Mouse (Mus musculus) large intestine, adult 2 months (tissue): ENCODE measurements around the gene Slc24a4. TPM values are rescaled to one million over a fixed set of nuclear protein-coding genes. Genes with fewer than 3 reads are reported as not detected.

Experiments
- DNase-seq: peaks from one replicate; pipeline ENCODE4 v3.0.0-alpha.2; 2012; ENCODE audit warnings: low read depth, low spot score
- WGBS: fragments of 180-500 bp; shearing (Covaris S2); methylation state at CpG from one replicate; pipeline ENCODE4 v1.1.7; 2018; 5-methylcytosine and 5-hydroxymethylcytosine counted together
- polyA plus RNA-seq: library from polyadenylated mRNA; depleted of rRNA; stranded (reverse); fragments of >200 nt; gene quantifications from 2 replicates; pipeline ENCODE4 v1.2.3, GENCODE M21; 2012; rRNA removed

The Slc24a4 gene
- 0.05 and 0.07 TPM in 2 replicates for polyA plus RNA-seq

DNA sequence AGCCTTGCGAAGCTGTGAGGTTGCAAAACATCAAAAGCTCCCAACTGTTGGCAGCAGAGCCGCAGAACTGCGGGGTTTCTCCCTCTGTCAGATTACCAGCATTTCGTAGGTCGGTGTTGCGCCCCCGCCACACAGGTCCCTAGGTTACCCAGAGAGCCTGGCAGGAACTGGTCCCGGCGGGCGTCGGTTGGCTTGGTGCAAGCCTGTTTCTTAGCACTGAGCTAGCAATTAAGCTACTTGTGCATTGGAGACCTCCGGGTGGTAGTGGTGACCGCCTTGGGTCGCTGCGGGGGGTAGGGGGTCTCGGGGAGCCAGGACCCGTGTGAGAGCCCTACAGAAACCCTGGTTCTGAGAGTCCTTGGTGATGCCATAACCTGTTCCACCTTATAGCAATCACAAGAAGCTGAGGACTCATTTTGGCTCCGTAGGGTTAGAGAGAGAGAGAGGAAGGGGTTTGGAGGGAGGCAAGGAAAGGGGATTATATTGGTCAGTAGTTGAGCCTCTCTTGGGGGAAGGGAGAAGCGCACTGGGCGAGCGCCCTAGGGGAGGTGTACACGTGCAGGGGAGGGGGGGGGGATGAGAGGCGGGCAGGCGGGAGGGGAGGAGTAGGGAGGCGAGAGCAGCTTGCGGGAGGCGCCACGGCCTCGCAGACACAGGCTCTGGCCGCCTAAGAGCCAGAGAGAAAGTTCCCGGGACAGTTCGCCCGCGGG, at the start of gene Slc24a4:
Slc24a4 (plus strand) TSS at position 653 of the 710 bp plus-strand sequence.
- DNase-seq: no peak

DNA sequence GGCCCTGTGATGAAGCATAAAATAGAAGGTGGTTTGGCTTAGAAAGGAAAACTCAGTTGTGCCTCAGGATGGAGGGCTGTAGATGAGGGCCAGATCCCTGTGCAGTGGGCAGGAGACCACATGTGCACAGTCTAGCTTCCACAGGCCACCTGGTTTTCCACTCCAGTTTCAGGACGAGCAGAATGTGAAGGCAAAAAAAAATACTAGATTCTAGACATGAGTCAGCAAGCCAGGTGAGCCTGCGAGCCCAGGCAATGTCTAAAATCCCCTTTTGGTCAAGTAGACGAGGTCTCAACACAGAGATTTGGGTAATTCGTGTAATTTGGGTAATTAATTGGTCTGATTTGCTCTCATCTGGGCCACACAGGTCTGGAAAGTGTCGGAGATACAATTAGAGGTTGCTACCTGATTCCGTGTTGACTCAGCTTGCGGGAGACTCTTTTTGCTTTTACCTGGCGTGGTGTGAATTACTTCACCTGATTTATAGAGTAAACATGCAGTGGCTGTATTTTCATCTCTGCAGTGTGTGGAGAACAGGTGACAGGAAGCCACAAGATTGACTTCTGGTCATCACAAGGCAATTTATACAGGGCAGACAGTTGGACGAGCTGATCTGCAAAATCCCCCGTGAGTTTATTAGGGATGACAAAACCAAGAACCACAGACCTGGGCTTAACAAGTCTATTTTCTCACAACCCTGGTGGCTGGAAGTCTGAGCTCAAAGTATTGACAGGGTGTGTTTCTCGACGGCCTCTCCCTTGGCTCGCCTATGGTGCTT, 45.7 kb upstream of the Slc24a4 start:
- WGBS: 37% methylated on average over 13 of the region's 13 CpGs
- no peak for DNase-seq

More for the DNA sequence above, at the start of gene Slc24a4:
- WGBS: 2% methylated on average over 30 of the region's 34 CpGs

DNA sequence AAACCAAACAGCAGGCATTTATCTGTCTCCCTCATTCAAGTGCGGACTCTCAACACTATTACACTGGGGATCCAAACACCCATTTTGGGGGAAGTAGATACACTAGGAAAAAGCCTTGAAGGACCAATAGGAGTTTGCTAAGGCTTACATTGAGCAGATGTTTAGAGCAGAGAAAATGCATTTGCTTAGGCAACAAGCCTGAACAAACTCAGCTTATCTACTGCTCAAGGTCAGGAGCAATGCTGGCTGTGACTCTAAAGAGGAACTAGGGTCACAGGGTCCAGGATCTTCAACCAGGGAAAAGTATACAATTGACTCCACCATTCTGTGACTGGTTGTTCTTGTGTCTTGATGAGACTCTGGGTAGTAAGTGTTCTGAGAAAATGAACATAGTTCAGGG, 38.0 kb upstream of the Slc24a4 start:
- 69% methylated on average over 1 of the region's 1 CpGs for WGBS
- DNase-seq: no peak

DNA sequence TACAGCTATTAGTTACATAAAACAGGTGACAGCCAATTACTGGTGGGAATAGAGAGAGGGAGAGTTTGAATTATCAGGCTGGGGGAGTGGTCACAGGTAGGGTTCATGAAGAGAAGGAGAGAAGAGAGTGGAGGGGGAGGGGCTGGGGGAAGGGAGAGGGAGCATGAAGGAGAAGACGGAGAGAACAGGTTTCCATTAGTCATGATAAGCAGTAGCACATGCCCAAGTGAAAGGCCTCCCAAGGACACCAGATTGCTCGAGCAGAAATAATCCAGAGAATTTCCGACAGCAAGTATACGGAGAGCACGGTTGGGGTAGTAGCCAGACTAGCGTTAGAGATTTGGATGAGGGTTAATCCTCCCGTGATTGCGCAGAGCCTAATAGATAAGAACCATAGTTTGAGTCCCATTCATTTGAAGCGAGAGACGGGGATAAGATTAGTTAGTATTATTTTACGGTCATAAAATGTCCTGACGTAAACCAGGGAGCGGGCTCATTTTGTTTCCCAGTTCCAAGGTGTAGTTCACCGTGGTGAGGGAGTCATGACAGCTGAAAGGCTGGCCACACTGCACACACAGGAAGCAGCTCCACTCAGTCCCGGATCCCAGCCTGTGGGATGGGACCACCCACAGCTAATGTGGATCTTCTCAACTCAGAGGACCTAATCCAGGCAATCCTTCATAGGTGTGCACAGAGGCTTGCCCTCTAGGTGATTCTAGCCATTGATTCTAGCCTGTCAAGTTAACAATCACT, 36.0 kb upstream of the Slc24a4 start:
- DNase-seq: no peak
- WGBS: 64% methylated on average over 15 of the region's 15 CpGs

DNA sequence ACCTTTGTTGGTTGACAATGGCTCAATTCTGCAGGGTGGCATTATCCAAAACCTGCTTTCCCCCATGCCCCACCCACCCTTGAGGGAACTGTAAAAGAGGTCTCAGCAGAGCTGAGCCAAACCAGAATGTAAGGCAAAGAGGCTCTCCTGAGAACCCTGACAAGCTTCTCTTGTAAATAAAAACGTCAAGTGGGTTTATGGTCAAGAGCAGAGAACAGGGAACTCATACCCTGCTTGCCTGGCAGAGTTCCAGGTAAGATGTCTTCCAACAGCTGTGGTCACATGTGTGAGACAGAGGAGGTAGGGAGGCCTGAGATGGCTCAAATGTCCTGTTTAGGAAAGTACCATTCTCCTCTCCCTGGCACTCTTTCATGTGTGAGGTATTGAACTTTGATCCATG, 22.5 kb upstream of the Slc24a4 start:
- WGBS: 3% methylated on average over 1 of the region's 1 CpGs
- DNase-seq: no peak

DNA sequence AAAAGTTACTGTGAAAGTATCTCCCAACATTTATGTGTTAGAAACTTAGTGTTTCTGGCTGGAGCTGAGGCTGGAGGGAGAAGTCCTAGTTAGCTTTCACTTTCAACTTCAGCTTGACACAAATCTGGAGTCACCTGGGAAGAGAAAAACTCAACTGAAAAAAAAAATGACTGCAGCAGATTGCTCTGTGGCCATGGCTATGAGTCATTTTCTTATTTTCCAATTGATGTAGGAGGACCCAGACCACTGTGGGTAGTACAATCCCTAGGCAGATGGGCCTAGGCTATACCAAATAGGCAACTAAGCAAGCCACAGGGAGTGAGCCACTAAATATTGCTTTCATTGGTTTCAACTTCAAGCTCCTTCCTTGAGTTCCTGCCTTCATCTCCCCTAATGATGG, 19.7 kb upstream of the Slc24a4 start:
- DNase-seq: no peak

DNA sequence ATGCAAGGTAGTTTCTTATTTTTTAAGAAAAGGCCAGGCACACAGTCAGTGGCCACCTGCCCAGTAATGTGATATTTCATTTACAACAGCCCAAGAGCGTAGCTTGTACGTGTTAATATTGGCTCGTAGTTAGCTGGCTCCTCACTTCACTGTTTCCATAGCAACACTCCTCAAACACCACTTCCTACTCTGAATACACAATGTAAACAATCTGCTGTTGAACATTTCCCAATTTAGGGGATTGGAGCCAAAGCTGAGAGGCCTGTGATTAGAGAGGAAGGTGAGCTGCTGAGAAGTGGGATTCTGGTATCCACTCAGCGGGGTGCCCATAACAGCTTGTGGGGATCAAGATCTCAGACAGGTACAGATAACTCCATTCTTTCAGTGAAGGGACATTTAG, 16.0 kb upstream of the Slc24a4 start:
- DNase-seq: no peak
- WGBS: 25% methylated on average over 4 of the region's 4 CpGs

DNA sequence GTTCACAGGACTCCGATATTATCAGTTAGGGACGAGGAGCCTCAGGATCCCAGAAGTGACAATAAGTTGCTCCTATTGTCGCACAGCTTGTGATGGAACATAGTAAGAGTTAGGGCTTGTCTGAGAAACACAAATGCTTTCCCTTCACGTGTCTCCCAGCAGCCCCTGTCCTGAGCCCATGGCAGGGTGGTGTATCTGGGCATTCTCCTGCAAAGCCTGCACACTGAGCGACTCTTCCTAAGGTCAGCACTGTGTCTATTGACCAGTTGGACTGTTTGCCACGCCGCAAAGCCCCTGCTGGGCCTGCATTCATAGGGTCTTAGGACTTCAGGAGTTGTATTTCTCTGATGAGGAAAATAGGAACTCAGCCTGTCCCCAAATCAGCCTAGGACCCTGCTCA, 15.6 kb upstream of the Slc24a4 start:
- 71% methylated on average over 7 of the region's 7 CpGs for WGBS

DNA sequence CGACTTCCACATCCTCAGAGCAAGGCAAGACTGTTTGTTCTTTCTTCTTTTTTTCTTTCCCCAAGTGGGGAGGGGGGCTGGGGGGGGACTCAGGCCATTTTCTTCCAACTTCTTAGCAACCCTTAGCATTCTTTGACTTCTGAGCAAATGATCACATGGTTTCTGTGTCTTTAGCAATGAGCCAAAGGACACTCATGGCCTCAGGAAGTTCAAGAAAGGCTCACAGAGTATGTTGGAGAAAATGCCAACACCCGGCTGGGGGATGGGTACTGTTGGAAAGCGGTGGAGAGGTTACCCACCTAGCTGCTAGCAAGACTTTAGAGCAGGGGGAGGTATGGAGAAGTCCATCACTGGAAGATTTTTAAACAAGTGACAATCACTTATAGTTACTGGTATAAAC, 15.1 kb upstream of the Slc24a4 start:
- 66% methylated on average over 3 of the region's 3 CpGs for WGBS
- no peak for DNase-seq

More for the DNA sequence above, 15.6 kb upstream of the Slc24a4 start:
- DNase-seq: no peak

DNA sequence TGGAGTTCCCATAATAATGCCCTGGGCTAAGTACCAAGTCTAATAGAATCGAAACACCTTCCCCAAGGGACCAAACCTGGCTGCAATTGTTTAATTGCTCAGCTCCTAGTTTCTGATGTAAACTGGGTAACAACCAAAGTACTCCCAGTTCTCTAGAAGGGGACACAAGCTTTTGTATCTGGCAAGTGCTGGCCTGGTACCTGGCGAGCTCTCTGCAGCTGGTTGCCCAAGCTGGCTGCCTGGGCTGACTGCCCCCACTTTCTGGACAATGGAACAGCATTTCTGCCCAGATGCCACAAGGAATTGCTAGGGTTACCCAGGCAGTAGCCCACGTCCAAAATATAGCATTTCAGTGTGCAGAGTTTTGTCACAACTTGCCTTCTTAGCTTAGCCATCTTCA, 12.0 kb upstream of the Slc24a4 start:
- WGBS: 64% methylated on average over 3 of the region's 3 CpGs
- DNase-seq: no peak

DNA sequence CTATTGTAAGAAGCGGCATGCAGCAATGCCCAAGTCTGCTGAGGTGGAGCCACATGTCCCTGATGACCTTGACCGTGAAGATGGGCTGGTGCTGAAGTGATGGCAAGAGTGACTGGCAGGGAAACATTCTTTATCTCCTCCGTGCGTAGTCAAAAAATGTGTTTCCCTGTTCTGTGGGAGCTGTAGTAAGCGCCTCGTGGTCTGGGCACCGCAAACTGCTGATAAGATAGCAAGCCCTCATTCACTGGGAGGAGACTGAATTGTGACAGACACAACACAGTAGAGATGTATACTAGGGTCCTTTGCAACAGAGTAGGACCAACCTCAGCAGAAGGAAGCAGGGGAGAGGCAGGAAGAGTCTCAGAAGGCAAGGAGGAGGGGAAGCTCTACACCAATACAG, 10.5 kb upstream of the Slc24a4 start:
- DNase-seq: no peak
- WGBS: 81% methylated on average over 7 of the region's 7 CpGs

DNA sequence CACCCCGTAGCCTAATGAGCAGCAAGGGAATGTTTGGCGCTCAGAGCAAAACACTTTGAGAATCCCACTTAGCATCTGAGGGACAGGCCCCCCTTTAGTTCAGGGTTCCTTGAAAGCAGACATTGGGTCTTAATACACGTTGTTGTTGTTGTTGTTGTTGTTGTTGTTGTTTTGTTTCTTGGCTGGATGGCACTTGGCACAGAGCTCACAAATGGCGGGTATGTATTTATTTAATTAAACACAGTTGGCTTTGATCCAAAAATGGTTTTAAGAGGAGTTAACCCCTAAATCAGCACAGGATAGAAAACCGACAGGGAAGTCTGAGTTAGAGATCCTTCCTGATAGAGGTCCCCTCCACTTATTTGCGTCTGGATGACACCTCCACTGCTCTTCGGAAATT, 932 bp upstream of the Slc24a4 start:
- DNase-seq: no peak
- 16% methylated on average over 7 of the region's 7 CpGs for WGBS

DNA sequence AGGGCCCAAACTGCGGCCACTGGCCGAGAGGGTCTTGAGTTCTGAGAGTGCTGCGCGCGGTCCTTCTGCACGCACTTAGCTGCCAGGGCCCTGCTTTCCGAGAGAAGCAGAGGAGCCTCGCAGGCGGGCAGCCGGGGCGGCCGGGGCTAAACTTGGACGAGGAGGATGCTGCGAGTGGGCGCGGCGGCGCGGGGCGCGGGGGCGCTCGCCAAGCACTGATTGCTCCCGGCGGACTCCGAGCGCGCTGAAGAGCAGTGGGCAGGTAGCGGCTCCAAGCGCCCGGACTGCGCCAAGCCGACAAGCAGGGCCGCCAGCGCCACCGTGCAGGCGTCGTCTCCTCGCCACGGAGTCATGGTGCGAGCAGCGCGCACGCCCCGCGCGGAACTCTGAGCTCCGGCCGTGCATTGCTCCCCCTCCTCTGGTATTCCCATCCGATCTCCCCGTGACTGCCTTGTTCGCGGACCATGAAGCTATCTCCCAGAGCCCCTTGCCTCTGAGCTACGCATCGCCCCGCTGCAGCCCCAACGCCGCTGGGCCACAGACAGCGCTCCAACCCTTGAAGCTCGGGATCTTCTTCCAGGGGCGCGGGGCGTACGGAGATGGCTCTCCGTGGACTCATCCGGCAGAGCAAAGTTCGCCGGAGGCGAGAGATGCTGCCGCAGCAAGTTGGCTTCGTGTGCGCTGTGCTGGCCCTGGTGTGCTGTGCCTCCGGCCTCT, 416 bp downstream of the Slc24a4 start:
- no peak for DNase-seq
- 2% methylated on average over 69 of the region's 73 CpGs for WGBS

DNA sequence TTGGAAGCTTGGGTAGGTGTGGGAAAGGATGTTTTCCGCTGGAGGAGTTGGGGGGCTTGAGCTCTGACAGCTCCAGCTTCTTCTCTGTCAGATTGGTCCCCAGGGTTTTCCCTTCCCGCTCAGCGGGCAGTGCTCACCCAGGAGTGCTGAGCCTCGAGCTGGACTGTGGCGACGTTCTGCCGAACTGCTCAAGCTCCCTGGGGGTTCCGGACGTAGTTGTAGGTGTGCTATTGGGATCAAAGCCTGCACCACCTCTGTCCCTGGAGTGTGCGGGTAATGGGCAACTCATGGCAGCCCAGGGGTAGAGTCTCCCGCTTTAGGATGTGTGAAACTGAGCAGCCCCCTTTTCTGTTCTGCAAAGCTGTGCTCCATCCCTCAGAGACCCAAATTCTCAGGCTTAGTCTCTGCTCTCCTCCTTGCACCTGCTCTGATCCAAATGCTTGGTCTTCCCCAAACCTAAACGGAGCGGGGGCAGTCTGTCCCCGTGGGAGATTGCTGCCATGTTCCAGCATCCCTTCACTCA, 1.0 kb downstream of the Slc24a4 start:
- DNase-seq: no peak
- WGBS: 4% methylated on average over 14 of the region's 14 CpGs

DNA sequence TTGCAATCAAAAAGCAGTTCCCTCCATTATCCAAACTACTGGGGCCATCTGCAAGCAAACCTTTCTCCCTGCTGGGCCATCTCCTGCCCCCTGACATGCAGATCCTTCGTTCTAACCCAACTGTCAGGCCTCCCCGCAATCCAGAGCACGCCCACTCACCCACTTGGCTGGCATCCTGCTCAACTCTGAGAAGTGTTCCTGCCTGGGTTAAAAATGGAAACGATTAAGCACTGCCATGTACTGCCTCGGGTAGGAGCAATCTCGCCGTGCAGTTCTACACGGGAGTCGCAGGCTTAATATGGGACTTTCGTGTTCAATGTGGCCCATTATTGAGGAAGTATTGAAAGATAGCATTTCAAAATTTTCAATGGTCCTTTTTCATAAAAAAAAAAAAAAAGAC, 11.2 kb downstream of the Slc24a4 start:
- 82% methylated on average over 10 of the region's 10 CpGs for WGBS

DNA sequence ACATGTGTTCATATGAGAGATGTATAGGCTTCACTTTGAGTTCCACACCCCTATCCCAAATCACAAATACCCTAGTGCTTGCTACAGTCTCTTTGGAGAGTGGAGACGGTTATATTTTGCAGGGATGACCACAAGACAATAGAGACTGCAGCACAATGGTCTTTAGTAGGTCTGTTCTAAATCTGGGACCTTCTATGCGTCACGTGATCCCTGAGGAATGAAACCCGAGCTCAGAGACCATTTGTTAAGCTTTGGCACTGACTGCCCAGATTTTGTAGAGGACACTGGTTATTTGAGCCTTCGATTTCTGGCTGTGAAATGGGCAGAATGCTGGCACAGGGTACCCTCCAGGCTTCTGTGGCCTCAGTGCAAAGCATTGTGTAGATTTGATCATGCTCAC, 12.8 kb downstream of the Slc24a4 start:
- WGBS: 66% methylated on average over 5 of the region's 5 CpGs
- DNase-seq: no peak

More for the DNA sequence above, 11.2 kb downstream of the Slc24a4 start:
- DNase-seq: no peak

DNA sequence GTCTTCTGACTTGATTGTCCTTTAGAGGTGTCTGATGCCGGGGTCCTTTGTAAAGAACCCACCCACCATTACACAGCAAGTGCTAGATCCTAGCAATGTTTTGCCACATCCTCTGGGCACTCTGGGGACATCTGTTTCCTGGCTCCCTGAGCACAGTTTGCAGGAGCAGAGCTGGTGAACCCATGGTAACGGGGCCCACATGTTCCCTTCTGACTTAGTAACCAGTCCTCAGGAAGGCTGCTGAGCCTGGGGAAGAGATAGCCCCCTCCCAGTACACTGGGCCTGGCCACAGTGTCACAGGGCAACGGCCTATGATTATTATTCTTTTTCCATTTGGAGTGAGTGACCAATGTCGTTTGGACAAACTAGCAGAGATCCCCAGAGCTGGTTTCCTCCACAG, 19.1 kb downstream of the Slc24a4 start:
- WGBS: 55% methylated on average over 4 of the region's 4 CpGs
- DNase-seq: no peak

DNA sequence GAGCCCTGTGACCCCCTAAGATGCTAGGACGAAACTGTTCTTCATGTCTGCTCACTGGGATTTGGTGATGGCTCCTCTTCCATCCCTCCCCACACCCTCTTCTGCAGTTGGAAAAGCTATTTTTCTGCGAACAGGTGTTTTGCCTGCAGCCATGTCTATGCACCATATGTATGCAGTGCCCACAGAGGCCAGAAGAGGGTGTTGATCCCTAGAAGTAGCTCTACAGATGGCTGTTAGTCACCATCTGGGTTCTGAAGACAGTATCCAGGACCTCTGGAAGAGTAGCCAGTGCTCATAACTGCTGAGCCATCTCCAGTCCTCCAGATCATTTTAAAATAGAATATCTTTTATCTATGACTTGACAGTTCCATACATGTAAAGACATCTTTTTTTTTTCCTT, 20.2 kb downstream of the Slc24a4 start:
- 89% methylated on average over 2 of the region's 2 CpGs for WGBS
- no peak for DNase-seq

DNA sequence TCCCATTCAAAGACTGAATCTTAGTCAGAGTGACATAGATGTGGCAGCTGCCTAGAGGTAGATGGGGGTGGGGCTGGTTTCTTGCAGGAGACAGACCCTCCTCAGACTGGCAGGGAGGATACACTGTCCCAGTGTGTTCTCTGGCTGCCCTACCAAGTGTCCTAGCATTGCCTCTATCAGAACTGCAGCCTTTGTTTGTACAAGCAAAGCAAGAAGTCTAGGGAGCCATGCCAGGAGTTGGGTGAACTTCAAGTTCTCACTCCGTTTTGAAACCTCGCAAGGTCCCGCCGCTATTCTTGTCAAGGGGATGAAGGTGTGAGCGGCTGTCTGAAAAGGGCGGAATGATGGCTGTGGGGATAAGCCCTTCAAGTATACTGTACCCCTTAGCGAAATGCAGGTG, 22.7 kb downstream of the Slc24a4 start:
- 80% methylated on average over 7 of the region's 7 CpGs for WGBS
- no peak for DNase-seq

DNA sequence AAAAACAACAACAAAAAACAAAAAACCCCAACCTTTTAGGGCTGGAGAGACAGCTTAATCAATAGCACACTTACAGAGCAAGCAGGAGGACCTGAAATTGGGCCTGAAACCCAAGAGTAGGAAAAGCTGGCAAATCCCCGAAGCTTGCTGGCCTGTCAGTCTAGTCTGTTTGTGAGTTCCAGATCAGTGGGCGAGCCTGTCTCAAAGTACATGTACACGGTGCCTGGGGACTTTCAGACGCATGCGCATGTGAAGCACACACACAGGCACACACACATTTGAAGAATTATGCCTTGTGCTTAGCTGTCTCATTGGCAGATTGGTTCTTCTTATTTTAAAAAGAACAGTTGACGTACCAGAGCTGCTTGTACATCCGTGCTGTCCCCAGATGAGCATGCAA, 25.3 kb downstream of the Slc24a4 start:
- no peak for DNase-seq
- WGBS: 82% methylated on average over 7 of the region's 7 CpGs
